Mouse (Mus musculus) Patski (cell line): Measurements from ENCODE around the gene Lzts2. TPM values are rescaled to one million over a fixed set of nuclear protein-coding genes. Genes with fewer than 3 reads are reported as not detected.
A peak's percentile ranks its signal among the peaks of the same experiment; 100 is the strongest.

Source experiments
- ATAC-seq: fragments of 100-300 bp; one replicate; pipeline ENCODE4 v1.8.0; 2021
- CTCF ChIA-PET: fragments of 350-600 bp; sonication (Branson Sonifier 250); formaldehyde crosslinking; loops from one replicate; lab custom pipeline; 2022; ENCODE audit warnings: inconsistent platforms; lab: Charles Lee
- POLR2A ChIA-PET: fragments of 350-600 bp; sonication (Branson Sonifier 250); formaldehyde crosslinking; loops from one replicate; lab custom pipeline; 2022; ENCODE audit warnings: antibody characterized with exemption, inconsistent platforms; lab: Charles Lee
- DNase-seq: peaks from one replicate; pipeline ENCODE4 v3.0.0-alpha.2; 2011; ENCODE audit warnings: low read depth, low spot score
- H3K27me3 ChIP-seq: fragments of 371-371 bp; one replicate; pipeline ENCODE4 v1.5.1; 2021
- CTCF ChIP-seq: fragments of 100-300 bp; IDR thresholded peaks from one replicate; pipeline ENCODE4 v1.5.1; 2021
- in situ Hi-C: fragments of 300-500 bp; cut with MboI; formaldehyde crosslinking; loops from 3 replicates; pipeline ENCODE4 v1.11.1; 2018; ENCODE audit warnings: low pct_unique_long_range_greater_than_20kb, mixed read lengths
- polyA plus RNA-seq: library from polyadenylated mRNA; unstranded; gene quantifications from one replicate; pipeline ENCODE4 v1.2.3, GENCODE M21; 2021

Gene Lzts2
- polyA plus RNA-seq, 1 experiment from 2014 or later: 114 TPM

GRCm38 (mm10) chr19:44985159-44985988 lies 28.8 kb upstream of the Lzts2 start:
- in situ Hi-C loops: no loop called here
- CTCF ChIA-PET: interaction anchor here (1.4 to 1.5 kb wide), 2 partner anchors 19 to 46 kb away, joined by 4 to 5 read pairs; partner anchors contain the start of gene Twnk
- POLR2A ChIA-PET: interaction anchor here (0.8 to 1.3 kb wide), 2 partner anchors 9 to 10 kb away, joined by 3 read pairs; no protein-coding TSS in a partner anchor
- no peak for DNase-seq
- TF ChIP-seq CTCF: no peak
- H3K27me3 ChIP-seq: no peaks in the 10 kb centered on the region
- peak; percentile 24 for ATAC-seq

DNA sequence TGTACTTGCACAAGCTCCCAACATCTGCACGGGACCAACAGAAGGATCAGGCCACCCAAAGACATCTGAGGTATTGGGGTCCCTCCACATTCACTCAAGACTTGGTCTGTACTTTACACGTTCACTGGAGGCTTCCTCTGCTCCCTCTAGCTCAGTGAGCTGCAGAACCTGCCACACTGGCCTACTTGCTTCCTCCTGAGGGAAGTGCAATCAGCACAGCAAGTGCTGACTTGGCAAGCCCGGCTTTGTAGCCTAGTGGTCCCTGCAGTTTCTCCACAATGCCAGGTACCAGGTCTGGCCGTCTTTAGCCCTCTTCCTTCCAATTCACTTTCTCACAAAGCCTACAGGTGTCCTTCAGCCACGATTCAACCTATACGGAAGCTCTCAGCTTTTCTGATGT lies 27.2 kb upstream of the Lzts2 start:
- ATAC-seq: no peak
- DNase-seq: no peak
- POLR2A ChIA-PET: no interaction called here
- in situ Hi-C loops: no loop called here
- CTCF ChIA-PET: interaction anchor here (1.5 kb wide), 1 partner anchor 18 kb away, joined by 5 read pairs; the partner anchor contains the start of gene Twnk
- TF ChIP-seq CTCF: no peak
- no peaks in the 10 kb centered on the region for H3K27me3 ChIP-seq

- no peak for ATAC-seq
- ChIA-PET CTCF (interaction anchor here (1.0 kb wide), 1 partner anchor 13 kb away, joined by 3 read pairs; no protein-coding TSS in a partner anchor), POLR2A (no interaction called here)
- TF ChIP-seq CTCF: no peak
- H3K27me3 ChIP-seq: no peaks in the 10 kb centered on the region
- in situ Hi-C loops: no loop called here
- DNase-seq: no peak
These were observed 26.4 kb upstream of the Lzts2 start for GRCm38 (mm10) chr19:44987851-44988250.

- CTCF ChIA-PET: interaction anchor here (1.0 to 1.2 kb wide), 2 partner anchors 9 to 12 kb away, joined by 3 read pairs; no protein-coding TSS in a partner anchor
- POLR2A ChIA-PET: no interaction called here
- ATAC-seq: no peak
- H3K27me3 ChIP-seq: no peaks in the 10 kb centered on the region
- TF ChIP-seq CTCF: no peak
- in situ Hi-C loops: no loop called here
- no peak for DNase-seq
These were observed 25.9 kb upstream of the Lzts2 start for GRCm38 (mm10) chr19:44988321-44988720.

DNA sequence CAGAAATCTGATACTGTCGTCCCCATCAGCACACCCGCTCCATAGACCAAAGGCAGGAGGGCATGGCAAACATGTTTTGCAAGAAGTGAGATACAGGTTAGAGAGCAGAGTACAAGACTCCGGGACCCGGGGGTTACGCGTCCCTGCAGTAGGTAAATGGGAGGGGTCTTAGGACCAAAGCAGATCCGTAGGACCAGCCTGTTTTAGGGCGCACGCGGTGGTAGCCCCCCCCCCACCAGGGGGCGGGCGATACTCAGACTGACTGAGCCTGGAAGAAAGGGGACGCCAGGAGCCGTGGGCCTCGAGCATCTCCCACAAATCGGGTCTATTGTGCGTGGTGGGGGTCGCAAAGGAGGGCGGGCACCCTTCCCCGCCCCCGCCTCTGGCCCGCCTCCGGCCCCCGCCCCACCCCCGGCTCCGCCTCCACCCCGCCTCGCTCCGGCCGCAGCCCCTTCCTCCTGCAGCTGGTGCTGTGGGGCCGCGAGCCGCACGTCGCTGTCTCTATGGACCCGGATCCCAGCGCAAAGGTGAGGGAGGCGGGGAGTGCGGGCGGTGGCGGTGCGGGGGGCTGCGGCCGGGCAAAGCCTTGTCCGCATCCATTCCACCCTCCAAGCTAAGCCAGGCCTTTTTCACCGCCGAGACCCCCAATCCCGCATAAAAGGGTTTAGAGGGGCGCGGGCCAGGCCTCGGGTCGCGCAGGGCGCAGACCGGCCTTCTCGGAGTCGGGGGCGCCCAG lies 25.2 kb upstream of the Lzts2 start, which contains the start of gene Sema4g:
Sema4g (plus strand) TSS at position 271 of the 736 bp plus-strand sequence.
- no peak for DNase-seq
- ChIA-PET CTCF (interaction anchor here (1.2 kb wide), 1 partner anchor 9 kb away, joined by 3 read pairs; no protein-coding TSS in a partner anchor), POLR2A (interaction anchor here (1.4 kb wide), 1 partner anchor 12 kb away, joined by 3 read pairs; no protein-coding TSS in a partner anchor)
- peak; percentile 8 for ATAC-seq
- TF ChIP-seq CTCF: no peak
- in situ Hi-C loops: no loop called here
- H3K27me3 ChIP-seq: no peaks in the 10 kb centered on the region

- TF ChIP-seq CTCF: no peak
- no peak for DNase-seq
- H3K27me3 ChIP-seq: no peaks in the 10 kb centered on the region
- in situ Hi-C loops: no loop called here
- POLR2A ChIA-PET: interaction anchor here (0.6 to 1.4 kb wide), 2 partner anchors 10 to 11 kb away, joined by 3 read pairs; no protein-coding TSS in a partner anchor
- CTCF ChIA-PET: no interaction called here
- ATAC-seq: no peak
These were observed 24.4 kb upstream of the Lzts2 start for GRCm38 (mm10) chr19:44989567-44990495.

DNA sequence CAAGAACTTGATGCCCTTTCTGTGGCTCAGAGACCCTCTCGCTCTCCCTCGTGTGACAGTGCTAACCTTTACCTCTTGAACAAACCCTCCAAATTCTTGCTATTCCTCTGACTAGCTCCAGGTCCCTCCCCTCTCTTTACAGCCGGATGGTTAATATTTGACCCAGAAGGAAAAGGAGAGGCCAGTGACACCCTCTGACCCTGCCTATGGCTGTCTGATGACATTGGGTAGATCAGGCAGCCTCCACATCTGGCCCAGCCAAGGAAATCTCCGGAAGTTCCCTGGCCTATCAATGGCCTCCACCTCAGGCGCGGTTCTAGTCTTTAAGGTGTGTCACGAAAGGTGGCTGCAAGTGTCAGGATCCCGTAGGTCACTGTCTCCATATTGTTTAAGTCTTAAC lies 23.2 kb upstream of the Lzts2 start:
- H3K27me3 ChIP-seq: no peaks in the 10 kb centered on the region
- no peak for TF ChIP-seq CTCF
- CTCF ChIA-PET: no interaction called here
- POLR2A ChIA-PET: no interaction called here
- no peak for ATAC-seq
- in situ Hi-C loops: no loop called here
- DNase-seq: no peak

DNA sequence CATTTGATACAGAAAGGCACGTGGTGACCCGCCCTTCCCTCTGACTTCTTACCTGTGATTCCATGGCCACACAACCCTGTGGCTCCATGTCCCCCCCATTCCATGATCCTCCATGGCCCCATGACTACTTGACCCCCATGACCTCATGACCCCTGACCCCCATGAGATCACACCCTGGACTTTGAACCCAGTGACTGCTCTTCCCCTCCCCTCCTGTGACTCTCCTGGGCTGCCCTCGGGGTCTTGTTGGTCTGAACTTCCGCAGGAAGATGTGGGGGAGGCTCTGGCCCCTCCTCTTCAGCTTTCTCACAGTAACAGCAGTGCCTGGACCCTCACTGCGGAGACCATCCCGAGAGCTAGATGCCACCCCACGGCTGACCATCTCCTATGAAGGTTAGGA lies 22.0 kb upstream of the Lzts2 start:
- CTCF ChIA-PET: no interaction called here
- POLR2A ChIA-PET: no interaction called here
- ATAC-seq (no peak), DNase-seq (no peak)
- no peaks in the 10 kb centered on the region for H3K27me3 ChIP-seq
- in situ Hi-C loops: no loop called here
- no peak for TF ChIP-seq CTCF

DNA sequence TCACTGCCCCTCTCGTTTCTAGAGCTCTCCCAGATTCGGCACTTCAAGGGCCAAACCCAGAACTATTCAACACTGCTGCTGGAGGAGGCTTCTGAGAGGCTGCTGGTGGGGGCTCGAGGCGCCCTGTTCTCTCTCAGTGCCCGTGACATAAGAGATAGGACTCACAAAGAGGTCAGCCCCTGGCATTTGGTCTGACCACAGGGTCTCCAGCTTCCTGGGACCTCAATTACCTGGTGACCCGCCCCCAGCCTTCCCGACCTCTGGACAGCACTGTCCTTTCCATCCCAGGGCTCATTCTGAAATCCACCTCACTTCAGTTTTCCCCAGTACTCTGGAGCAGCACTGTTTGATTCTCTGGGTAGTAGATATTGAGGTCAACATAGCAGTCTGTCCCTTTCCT lies 21.5 kb upstream of the Lzts2 start:
- no peak for ATAC-seq
- TF ChIP-seq CTCF: no peak

More for the DNA sequence above, 21.5 kb upstream of the Lzts2 start:
- ChIA-PET CTCF (no interaction called here), POLR2A (no interaction called here)
- no peak for DNase-seq
- in situ Hi-C loops: no loop called here
- H3K27me3 ChIP-seq: no peaks in the 10 kb centered on the region
